Mouse (Mus musculus) heart, embryonic 11.5 days (tissue): ENCODE results near the gene Cep95. TPM values are rescaled to one million over a fixed set of nuclear protein-coding genes. Genes with fewer than 3 reads are reported as not detected.
A peak's percentile ranks its signal among the peaks of the same experiment; 100 is the strongest.

Source experiments
- microRNA-seq: library from miRNA; unstranded; fragments of <30 nt; microRNA quantifications from one replicate; pipeline ENCODE4, GENCODE M21; 2016; ENCODE audit warnings: borderline number of aligned reads
- polyA plus RNA-seq: library from polyadenylated mRNA; unstranded; fragments of >200 nt; fragmentation: Nextera tagmentation; extraction: Ambion mirVana; gene quantifications from 2 replicates; pipeline ENCODE4 v1.2.1, GENCODE M21; 2014

Cep95 gene
- polyA plus RNA-seq, 1 experiment from 2014 or later = 17.0 TPM

Small RNAs within 50 kb of the gene (microRNA-seq; reads per million reads assigned to microRNA genes)
- gene Gm25994 = 0.34 reads per million
- gene Mir3064 = 11.9 reads per million, percentile 46 among the genes with 10 or more reads in this experiment

Other genes with a start within 250 kb of the Cep95 start
- 12.3 and 14.9 TPM in 2 replicates for gene Tex2, start 175.8 kb upstream of the Cep95 start, polyA plus RNA-seq
- 52.0 and 61.8 TPM in 2 replicates for gene Pecam1, start 38.6 kb upstream of the Cep95 start, polyA plus RNA-seq
- 1.2 TPM in 2 replicates for gene Milr1, start 38.0 kb upstream of the Cep95 start, polyA plus RNA-seq
- gene Polg2, start 9.7 kb upstream of the Cep95 start, polyA plus RNA-seq = 7.5 and 9.3 TPM in 2 replicates
- 277 and 291 TPM in 2 replicates for gene Ddx5, start 67 bp upstream of the Cep95 start, polyA plus RNA-seq
- 13.3 and 14.3 TPM in 2 replicates for gene Smurf2, start 131.5 kb downstream of the Cep95 start, polyA plus RNA-seq
- gene Kpna2, start 210.3 kb downstream of the Cep95 start, polyA plus RNA-seq = 342 and 382 TPM in 2 replicates
- gene 1810010H24Rik, start 236.4 kb downstream of the Cep95 start, polyA plus RNA-seq = 1.7 and 2.8 TPM in 2 replicates